Mouse (Mus musculus): ENCODE results near the gene Ubl4a.
"Not testable (repeated sequence)": the region's sequence is repeated elsewhere in the genome, so short reads cannot be mapped to it uniquely, and the experiment has no call there.

Gene Ubl4a

GRCm38 (mm10) chrX:74372888-74373549 is at the start of gene Ubl4a, which contains the start of gene Slc10a3:
Gene Ubl4a (minus strand): TSS chrX:74373218.
Gene Slc10a3 (minus strand): TSS chrX:74373349.
- in situ Hi-C loops (cut with MboI; ENCODE audit: low sequenced_read_pairs) = no loop called here

GRCm38 (mm10) chrX:74413377-74413776 is 40.4 kb upstream of the Ubl4a start:
- in situ Hi-C loops (cut with MboI; ENCODE audit: low sequenced_read_pairs) = loop anchor here (10.0 kb wide), 2 partner anchors 169 to 299 kb away; partner anchors contain the start of gene Flna

- in situ Hi-C loops (cut with MboI; ENCODE audit: low sequenced_read_pairs) = no loop called here
Observed at GRCm38 (mm10) chrX:74408340-74408739, 35.3 kb upstream of the Ubl4a start.

- in situ Hi-C loops (cut with MboI; ENCODE audit: low sequenced_read_pairs) = no loop called here
Observed at GRCm38 (mm10) chrX:74400136-74400535, 27.1 kb upstream of the Ubl4a start.

GRCm38 (mm10) chrX:74392535-74393443 is 19.8 kb upstream of the Ubl4a start, which contains the start of the genes Fam3a and Ikbkg:
Gene Fam3a (minus strand): TSS chrX:74393272.
Gene Ikbkg (plus strand): TSS chrX:74393290.
- in situ Hi-C loops (cut with MboI; ENCODE audit: low sequenced_read_pairs) = no loop called here

- in situ Hi-C loops (cut with MboI; ENCODE audit: low sequenced_read_pairs) = no loop called here
Observed at GRCm38 (mm10) chrX:74388153-74388552, 15.1 kb upstream of the Ubl4a start.

- in situ Hi-C loops (cut with MboI; ENCODE audit: low sequenced_read_pairs) = no loop called here
Observed at GRCm38 (mm10) chrX:74384451-74384850, 11.4 kb upstream of the Ubl4a start.

GRCm38 (mm10) chrX:74368209-74368909 is 4.7 kb downstream of the Ubl4a start:
- in situ Hi-C loops (cut with MboI; ENCODE audit: low sequenced_read_pairs) = no loop called here

GRCm38 (mm10) chrX:74367512-74367911 is 5.5 kb downstream of the Ubl4a start:
- in situ Hi-C loops (cut with MboI; ENCODE audit: low sequenced_read_pairs) = no loop called here

GRCm38 (mm10) chrX:74359171-74359570 is 13.8 kb downstream of the Ubl4a start:
- in situ Hi-C loops (cut with MboI; ENCODE audit: low sequenced_read_pairs) = no loop called here

GRCm38 (mm10) chrX:74357069-74357468 is 15.9 kb downstream of the Ubl4a start:
- in situ Hi-C loops (cut with MboI; ENCODE audit: low sequenced_read_pairs) = not testable (repeated sequence)

- in situ Hi-C loops (cut with MboI; ENCODE audit: low sequenced_read_pairs) = no loop called here
Observed at GRCm38 (mm10) chrX:74353467-74353770, 19.6 kb downstream of the Ubl4a start, which contains the start of gene Lage3. Gene Lage3 (minus strand): TSS chrX:74353618.

GRCm38 (mm10) chrX:74352645-74353466 is 20.2 kb downstream of the Ubl4a start:
- in situ Hi-C loops (cut with MboI; ENCODE audit: low sequenced_read_pairs) = no loop called here

GRCm38 (mm10) chrX:74330166-74330930 is 42.7 kb downstream of the Ubl4a start:
- in situ Hi-C loops (cut with MboI; ENCODE audit: low sequenced_read_pairs) = no loop called here

- in situ Hi-C loops (cut with MboI; ENCODE audit: low sequenced_read_pairs) = no loop called here
Observed at GRCm38 (mm10) chrX:74329215-74329671, 43.8 kb downstream of the Ubl4a start.

- in situ Hi-C loops (cut with MboI; ENCODE audit: low sequenced_read_pairs) = no loop called here
Observed at GRCm38 (mm10) chrX:74328725-74329161, 44.3 kb downstream of the Ubl4a start, which contains the start of gene Plxna3. Gene Plxna3 (plus strand): TSS chrX:74329066.

Measured in CH12F3 (cell line).